Mouse (Mus musculus) R1 (cell line): Measurements from ENCODE around the gene Slc35e3.

Experiments
- DNase-seq: peaks from one replicate; pipeline ENCODE4 v3.0.0-alpha.2; 2018; ENCODE audit warnings: low read depth, low spot score

Slc35e3 gene

DNA sequence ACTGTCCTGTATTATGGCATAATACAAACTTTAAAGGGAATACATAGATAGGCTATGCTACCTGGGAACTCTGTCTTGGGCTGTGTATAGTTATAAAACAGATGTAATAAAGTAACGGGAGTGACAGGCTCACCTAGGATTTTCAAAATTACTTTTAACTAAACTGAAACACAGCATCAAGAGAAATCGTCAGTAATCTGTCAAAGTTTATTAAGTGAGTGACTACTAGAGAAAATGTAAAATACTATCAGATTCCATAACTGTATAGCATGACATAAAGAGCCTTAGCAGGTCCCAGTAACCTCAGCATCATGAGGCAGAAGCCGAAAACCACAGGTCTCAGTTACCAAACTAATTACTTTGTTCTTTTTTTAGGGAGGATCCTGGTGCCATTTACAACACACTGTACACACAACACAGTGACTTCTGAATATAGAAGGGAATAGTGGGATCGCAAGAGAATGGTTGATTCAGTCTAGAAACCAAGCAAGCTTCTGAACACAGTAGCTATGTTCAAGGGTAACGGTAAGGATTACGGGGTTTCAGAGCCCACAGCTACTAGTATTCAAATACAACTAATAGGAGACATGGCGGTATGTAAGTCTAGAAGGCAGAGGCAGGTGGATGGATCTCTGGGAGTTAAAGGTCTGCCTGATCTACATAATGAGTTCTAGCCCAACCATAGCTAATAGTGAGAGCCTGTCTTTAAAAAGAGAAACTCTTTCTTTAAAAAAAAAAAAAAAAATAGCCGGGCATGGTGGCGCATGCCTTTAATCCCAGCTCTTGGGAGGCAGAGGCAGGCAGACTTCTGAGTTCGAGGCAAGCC is 47.6 kb downstream of the Slc35e3 start:
- no peak for DNase-seq

DNA sequence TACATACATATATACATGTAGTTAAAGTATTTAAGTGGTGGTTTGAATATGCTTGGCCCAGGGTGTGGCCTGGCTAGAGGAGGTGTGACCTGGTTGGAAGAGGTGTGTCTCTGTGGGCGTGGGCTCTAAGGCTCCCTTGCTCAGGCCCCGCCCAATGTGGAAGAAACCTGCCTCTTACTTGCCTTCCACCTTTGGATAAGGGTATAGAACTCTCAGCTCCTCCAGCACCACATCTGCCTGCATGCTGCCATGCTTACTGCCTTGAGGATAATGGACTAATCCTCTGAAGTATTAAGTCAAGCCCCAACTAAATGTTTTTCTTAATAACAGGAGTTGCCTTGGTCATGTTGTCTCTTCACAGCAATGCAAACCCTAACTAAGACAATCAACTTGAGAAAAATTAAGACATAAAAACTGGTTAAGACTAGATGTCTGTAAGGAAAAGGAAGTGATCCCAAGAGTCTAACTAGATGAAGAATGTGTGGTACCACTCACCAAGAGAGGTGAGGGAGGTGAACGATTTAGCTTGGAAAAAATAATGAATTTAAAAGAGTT is 48.5 kb downstream of the Slc35e3 start:
- peak; percentile 85 for DNase-seq

DNA sequence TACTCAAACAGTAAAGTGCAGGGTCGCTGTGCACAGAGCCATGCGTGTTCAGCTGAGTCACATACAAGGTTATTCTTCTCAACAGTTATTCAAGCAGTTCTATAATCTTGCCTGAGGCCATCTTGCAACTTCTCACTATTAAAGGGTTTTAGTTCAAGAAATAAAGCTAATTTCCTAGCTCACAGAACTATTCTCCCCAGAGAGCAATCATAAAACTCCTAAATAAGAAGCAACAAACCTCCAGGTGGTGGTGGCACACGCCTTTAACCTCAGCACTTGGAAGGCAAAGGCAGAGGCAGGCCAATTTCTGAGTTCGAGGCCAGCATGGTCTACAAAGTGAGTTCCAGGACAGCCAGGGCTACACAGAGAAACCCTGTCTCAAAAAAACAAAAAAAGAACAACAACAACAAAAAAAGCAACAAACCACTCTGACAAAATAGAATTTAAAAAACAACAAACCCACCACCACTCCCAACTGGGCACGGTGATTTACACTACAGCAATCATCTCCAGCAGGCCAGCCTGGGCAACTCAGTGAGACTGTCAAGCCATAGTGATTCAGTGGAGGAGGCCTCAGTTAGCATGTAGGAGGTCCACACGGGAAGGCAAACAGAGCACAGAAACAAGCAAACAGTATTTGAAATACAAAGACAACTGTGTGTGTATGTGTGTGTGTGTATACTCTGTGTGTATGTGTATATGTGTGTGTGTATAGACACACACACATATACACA is 49.2 kb downstream of the Slc35e3 start:
- no peak for DNase-seq

DNA sequence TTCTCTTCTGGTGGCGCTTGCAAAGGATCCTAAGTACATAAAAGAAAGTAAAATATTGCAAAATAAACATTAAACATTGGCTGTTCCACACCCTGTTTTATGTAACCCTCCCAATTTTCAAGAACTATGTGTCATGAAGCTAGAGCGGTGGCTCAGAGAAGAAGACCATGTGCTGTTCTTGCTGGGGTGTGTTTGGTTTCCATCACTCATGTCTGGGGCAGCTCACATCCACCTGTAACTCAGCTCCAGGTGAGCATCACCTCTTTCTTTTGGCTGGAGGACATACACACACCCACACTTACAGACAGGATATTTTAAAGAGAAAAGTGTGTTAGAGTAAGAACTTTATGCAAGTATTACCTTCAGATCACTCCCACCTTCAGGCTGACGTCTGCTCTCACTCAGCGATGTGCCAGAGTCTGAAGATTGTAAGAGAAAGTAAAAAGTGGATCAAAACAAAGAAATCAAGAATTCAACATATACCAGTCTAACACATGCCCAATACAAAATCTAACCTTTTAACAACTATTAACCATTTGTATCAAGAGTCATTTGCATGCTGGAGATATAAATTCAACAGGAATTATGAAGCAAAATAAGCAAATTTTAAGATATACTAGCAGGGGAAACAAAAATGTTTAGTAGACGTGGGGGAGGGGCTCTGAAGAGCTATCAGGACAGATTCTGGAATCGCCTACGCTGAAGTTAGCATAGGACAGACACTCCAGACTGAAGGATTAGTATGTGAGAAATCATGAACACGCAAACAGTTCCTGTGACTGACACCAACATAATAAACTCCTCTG is 49.9 kb downstream of the Slc35e3 start:
- DNase-seq: no peak

DNA sequence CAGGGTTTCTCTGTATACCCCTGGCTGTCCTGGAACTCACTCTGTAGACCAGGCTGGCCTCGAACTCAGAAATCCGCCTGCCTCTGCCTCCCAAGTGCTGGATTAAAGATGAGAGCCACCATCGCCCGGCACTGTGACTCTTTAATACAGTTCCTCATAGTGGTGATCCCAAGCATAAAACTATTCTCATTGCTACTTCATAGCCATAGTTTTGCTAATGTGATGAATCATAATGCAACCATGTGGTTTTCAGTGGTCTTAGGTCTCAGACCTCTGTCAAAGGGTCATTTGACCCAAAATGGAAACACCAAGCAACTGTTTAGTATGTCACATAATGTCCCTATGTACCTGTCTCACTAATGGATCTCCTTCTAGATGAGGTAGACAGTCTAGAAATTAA is 50.6 kb downstream of the Slc35e3 start:
- no peak for DNase-seq

DNA sequence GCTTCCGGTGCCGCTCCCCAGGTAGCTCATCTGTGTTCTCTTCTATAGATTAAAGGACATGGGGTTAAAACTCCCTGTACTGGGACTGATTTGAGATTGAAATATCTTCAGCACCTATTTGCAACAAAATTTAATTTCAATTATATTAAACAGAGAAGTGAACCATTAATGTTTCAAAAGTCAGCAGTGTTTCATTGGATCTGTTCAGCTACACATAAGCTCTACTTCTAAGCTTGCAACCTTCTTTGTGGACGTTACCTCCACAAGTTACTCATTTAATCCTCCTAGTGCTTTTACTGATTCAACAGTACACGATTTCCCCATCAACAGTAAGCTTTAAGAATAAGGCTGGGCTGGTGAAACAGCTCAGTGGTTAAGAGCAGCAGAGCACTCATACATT is 51.1 kb downstream of the Slc35e3 start:
- no peak for DNase-seq

DNA sequence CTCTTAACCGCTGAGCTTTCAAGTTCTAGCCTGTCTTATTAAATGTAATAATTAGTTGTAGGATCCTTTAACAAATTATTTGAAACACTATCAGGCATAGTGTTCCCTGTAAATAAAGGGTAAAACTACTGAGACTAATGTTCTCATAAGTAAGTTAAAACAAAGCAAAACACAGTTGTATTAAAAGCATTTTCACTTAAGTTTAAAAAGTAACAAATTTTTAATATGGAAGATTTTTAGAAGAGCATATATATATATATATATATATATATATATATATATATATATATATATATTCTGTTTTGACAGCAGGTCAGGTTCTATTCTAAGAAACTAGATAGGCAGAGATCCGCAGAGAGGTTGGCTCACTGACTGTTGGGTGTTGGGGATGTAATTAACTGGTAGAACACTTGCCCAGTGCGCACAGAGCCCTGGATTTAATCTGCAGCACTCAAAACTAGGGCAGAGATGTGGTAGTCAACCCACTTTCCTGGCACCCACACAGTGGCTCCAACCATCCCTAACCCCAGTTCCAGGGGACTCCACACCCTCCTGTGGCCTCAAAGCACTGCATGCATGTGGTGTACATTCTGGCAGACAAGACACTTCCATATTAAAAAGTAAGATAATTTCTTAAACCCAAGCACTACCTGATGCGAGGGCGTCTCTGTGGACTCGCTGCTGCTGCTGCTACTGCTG is 51.8 kb downstream of the Slc35e3 start:
- DNase-seq: no peak

DNA sequence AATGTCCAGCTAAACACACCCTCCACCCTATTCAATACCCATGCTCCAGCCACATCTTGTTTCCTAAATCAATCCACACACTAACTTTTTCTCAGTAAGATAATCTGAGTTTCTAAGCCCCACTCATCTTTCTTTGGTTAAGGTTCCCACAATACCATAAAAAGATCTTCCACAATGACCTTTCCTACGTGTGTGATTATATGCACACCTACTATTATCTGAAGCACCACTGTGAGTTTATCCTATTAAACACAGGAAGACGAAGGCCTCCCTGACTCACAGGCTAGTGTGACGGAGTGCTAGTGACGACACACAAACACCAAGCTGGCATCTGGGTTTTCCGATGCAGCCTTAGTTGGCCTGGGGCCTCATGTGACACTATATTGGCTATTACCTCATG is 53.2 kb downstream of the Slc35e3 start:
- no peak for DNase-seq

GRCm38 (mm10) chr10:117692173-117692572 is 54.0 kb downstream of the Slc35e3 start:
- no peak for DNase-seq

DNA sequence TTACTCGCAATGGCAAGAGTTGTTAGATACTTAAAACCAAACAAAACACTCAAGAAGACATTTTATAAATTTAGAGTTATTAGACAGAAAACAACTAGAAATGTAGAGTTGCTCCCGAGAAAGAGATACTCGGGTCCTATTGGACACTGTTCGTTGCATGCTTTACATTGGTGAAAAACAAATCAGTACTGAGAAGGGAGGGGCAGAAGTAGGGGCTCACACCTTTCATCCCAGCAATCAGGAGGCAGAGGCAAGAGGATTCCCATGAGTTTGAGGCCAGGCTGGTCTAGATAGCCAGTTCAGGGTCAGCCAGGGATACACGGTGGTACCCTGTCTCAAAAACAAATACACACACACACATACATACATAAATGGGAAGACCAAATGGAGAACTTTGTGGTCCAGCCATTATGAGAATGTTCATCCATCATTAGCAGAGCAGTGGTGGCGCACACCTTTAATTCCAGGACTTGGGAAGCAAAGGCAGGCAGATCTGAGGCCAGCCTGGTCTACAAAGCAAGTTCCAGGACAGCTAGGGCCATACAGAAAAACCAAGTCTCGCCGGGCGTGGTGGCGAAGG is 54.7 kb downstream of the Slc35e3 start:
- no peak for DNase-seq

- DNase-seq: no peak
These were observed 55.3 kb downstream of the Slc35e3 start for GRCm38 (mm10) chr10:117690770-117691296.

GRCm38 (mm10) chr10:117690101-117690352 is 56.1 kb downstream of the Slc35e3 start:
- DNase-seq: no peak

- DNase-seq: no peak
These were observed 56.7 kb downstream of the Slc35e3 start for GRCm38 (mm10) chr10:117689297-117690100.

- peak; percentile 85 for DNase-seq
These were observed 57.7 kb downstream of the Slc35e3 start for GRCm38 (mm10) chr10:117688204-117689151.

- no peak for DNase-seq
These were observed 58.6 kb downstream of the Slc35e3 start for GRCm38 (mm10) chr10:117687577-117687976.

GRCm38 (mm10) chr10:117687018-117687417 is 59.1 kb downstream of the Slc35e3 start:
- DNase-seq: no peak

GRCm38 (mm10) chr10:117685849-117686591 is 60.1 kb downstream of the Slc35e3 start:
- no peak for DNase-seq

DNA sequence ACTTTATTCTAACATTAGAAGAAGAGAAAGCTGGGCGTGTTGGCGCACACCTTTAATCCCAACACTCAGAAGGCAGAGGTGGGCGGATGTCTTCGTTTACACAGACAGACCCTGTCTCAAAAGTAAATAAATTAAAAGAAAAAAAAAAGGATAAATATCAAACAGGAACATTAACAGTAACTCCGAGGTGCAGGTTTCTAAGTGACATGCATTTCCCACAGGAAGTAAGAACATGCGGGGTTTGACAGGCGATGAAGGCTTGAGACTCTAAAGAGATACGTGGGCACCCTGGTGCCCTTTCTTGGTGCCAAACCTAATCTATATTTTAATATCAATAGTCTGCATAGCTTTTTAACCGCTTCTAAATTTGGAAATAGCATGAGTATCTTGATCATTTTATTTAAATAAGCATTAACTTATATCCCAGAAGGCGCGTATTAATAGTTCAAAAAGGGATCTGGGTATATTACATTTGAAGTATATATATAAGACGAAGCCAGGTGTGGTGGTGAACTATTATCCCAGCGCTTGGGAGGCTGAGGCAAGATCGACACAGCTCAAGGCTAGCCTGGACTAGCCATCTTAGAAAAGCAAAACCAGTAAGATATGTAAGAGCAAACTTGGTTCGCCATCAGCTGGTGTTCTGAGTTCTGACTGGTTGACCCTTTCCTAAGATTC is 60.9 kb downstream of the Slc35e3 start:
- DNase-seq: no peak
